Mouse (Mus musculus): ENCODE measurements around the gene Rnf40.

Gene Rnf40

DNA sequence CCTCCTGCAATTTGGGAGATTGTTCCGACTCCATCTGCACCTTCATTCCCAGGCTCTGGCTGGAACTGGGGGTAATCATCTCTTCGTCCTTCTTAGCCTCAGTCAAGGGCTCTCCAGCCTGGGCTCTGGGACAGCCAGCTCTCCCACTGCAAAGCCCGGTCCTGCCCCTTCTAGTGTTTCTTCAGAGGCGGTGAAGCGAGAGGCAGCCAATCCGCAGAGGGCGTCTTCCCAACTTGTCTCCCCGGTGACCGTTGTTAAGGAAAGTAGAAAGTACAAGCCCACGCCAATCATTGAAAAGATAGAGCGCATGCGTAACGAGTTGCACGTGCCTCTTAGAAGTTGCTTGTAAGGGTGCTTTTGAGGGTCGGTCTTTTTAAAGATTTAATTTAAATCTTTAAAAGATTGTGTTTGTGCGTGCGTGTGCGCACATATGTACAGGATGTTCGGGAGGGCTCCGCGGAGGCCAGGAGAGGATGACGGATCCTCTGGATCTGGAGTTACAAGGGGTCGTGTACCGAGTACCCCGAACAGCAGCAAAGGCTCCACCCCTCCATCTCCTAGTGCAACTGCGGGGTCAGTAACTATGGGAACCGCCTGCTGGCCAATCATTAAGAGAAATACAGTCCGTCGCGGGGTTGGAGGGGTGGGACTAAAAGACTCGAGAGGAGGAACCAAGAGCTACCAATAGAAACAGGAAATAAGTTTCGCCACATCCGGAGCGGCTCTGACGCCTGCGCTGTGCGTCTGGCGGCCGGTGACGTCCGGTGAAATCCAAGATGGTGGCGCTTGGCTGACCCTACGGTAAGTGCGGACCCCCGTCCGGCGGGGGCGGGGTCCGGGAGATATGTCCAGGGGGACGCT, at the start of gene Rnf40, which contains the start of gene Ccdc189:
Gene Rnf40 (plus strand): TSS at position 757 of the 861 bp plus-strand sequence.
Gene Ccdc189 (minus strand): TSS at position 585 of the 861 bp plus-strand sequence.
- DNase-seq (ENCODE audit: low spot score in 2 of 2), result peak; percentile 96 to 97

DNA sequence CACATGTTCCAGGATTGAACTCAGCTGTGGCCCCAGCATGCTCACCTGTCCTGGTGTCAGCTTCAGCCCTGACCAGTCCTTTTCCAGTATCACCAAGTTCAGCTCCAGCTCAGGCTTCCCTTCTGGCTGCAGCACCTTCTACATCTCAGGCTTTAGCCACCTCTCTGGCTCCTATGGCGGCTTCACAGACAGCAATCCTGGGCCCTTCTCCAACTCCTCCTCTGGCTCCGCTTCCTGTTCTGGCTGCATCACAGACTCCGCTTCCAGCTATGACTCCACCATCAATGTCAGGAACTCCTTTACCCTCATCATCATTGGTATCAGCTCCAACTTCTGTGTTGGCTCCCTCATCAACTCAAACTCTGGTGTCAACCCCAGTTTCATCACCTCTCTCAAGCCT, 46.9 kb upstream of the Rnf40 start:
- DNase-seq (ENCODE audit: low spot score in 2 of 2), result no peak

- DNase-seq (ENCODE audit: low spot score in 2 of 2), result no peak
These were observed 39.3 kb upstream of the Rnf40 start for GRCm38 (mm10) chr7:127549116-127549835.

GRCm38 (mm10) chr7:127551558-127551957, 37.0 kb upstream of the Rnf40 start:
- DNase-seq (ENCODE audit: low spot score in 2 of 2), result no peak

- no peak for DNase-seq (ENCODE audit: low spot score in 2 of 2)
These were observed 28.0 kb upstream of the Rnf40 start for GRCm38 (mm10) chr7:127560580-127560979.

- DNase-seq (ENCODE audit: low spot score in 2 of 2), result no peak
These were observed 27.2 kb upstream of the Rnf40 start, which contains the start of gene Tmem265 for GRCm38 (mm10) chr7:127561340-127561858. TSS of gene Tmem265 (plus strand) at chr7:127561390.

GRCm38 (mm10) chr7:127564381-127565150, 24.0 kb upstream of the Rnf40 start:
- DNase-seq (ENCODE audit: low spot score in 2 of 2), result no peak

DNA sequence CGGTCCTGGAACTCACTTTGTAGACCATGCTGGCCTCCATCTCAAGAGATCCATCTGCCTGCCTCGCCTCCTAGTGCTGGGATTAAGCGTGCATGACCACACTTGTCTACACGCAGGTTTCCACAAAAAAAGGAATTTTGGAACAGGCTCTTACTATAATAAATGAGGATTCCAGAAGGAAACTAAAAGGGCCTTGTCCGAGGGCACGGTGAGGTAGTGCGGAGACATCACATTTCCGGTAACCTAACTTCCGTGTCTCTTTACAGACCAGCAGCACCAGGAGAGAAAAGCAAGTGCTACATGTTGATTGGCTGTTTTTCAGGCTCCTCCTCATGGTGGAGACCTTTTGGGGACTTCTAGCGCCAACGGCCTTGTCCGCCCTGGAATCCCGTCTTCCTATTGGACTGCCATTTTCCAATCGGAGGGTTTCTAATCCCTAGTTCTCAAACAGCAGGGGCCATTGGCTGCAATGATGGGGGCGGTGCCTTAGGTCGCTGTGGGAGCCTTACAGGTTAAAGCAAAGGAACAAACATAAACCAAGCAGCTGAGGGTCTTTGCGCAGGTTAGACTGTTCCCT, 15.6 kb upstream of the Rnf40 start, which contains the start of gene Phkg2:
Gene Phkg2 (plus strand): TSS at position 446 of the 577 bp plus-strand sequence.
- DNase-seq (ENCODE audit: low spot score in 2 of 2), result peak; percentile 96 to 97

DNA sequence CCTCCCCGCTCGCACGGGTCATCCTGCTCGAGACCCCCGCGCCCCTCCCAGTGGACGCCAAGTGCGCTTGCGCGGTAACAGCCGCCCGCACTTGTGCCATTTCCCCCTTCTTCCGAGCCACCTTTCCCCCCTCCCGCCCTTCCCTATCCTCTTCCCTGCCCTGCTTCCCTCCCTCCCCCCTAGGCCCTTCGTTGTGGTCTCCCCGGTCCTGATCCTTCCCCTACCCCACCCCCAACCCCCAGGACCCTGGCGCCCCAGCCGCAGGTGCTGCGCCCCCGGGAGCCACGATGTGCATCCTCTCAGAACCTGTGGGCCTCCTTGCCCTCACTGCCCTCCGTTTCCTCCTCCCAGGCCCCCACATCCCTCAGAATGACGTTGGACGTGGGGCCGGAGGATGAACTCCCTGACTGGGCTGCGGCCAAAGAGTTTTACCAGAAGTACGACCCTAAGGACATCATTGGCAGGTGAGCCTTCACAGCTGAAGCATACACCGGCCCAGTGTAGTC, 15.0 kb upstream of the Rnf40 start:
- no peak for DNase-seq (ENCODE audit: low spot score in 2 of 2)

GRCm38 (mm10) chr7:127574115-127574514, 14.5 kb upstream of the Rnf40 start:
- DNase-seq (ENCODE audit: low spot score in 2 of 2), result no peak

DNA sequence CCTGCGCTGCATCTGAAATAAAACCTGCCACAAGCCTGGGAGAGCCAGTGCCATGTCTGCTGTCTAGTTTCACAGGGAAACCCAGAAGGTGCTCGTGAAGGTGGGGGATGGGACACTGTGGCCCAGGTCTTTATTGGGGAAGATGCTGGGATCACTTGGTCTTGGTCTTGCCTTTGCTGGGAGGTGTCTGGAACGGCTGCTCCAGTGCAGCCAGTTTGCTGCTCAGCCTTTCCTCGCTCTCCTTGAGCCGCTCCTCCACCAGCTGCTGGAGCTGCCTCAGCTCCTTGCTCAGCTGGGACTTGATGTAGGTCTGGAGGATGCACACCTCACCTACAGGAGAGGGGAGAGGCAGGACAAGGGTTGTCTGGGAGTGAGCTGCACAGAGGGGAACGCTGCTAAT, 5.3 kb upstream of the Rnf40 start:
- DNase-seq (ENCODE audit: low spot score in 2 of 2), result no peak

- no peak for DNase-seq (ENCODE audit: low spot score in 2 of 2)
These were observed 3.5 kb upstream of the Rnf40 start for GRCm38 (mm10) chr7:127585031-127585430.

DNA sequence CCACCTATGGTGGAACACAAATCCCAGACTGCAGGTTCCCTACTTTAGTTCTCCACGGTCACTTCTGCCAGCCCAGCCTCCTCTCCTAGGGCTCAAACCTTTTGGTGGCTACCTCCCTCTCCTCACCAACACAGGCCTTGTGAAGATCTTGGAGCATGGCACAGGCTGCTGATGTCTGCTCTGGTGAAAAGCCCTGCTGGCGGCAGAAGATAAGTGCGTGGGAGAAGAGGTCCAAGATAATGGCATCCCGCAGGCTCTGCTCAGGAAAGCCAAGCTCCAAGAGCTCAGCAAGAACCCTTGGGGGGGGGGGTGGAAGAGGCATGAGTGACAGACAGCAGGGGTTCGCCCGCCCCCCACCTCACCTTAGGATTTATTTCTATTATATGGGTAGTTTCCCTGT, 2.4 kb upstream of the Rnf40 start:
- DNase-seq (ENCODE audit: low spot score in 2 of 2), result peak; percentile 27 to 62

DNA sequence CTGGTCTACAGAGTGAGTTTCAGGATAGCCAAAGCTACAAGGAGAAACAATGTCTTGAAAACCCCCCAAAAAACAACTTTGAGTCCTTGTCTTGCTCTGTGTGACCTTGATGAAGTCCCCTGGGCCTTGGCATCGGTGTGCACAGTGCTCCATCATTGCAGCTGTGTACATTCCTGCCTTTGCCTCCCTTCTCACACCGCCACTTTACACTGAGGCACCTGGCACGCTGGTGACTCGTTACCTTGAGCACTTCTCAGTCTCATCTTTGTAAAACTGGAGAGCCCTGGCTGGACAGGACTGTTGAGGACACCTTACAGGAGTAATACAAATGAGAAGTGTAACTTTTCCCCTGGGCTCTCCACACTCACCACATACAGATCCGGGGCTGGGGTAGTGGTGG, 1.4 kb upstream of the Rnf40 start:
- DNase-seq (ENCODE audit: low spot score in 2 of 2), result no peak

- DNase-seq (ENCODE audit: low spot score in 2 of 2), result no peak
These were observed 334 bp downstream of the Rnf40 start for GRCm38 (mm10) chr7:127588901-127589300.

DNA sequence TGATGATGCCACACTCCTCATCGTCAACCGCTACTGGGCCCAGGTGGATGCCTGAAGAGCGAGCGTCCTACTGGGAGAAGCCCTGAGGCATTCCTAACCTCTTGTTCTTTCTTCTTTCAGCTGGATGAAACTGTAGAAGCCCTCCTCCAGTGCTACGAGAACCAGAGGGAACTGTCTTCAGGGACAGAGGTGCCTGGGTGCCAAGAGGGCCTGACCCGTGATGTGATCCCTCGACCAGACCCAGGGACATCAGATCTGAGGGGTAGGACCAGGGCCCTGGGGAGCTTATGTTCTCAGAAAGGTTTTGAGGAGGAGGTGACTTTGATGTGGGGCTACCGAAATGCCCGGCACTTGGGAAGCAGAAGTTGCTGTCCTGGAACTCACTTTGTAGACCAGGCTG, 1.1 kb downstream of the Rnf40 start:
- DNase-seq (ENCODE audit: low spot score in 2 of 2), result no peak

DNA sequence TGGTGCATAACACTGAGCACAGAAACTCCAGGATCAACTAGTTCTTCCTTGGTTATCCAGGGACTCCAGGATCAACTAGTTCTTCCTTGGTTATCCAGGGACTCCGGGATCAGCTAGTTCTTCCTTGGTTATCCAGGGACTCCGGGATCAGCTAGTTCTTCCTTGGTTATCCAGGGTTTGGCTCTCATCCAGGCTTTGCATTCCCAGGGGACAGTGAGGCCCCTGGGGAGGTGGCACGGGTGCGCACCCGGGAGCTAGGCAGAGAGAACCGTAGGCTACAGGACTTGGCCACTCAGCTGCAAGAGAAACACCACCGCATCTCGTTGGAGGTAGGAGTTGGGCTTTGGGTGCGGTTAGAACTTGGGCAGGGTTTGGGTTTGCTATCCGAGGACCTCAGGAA, 2.5 kb downstream of the Rnf40 start:
- DNase-seq (ENCODE audit: low spot score in 2 of 2), result no peak

DNA sequence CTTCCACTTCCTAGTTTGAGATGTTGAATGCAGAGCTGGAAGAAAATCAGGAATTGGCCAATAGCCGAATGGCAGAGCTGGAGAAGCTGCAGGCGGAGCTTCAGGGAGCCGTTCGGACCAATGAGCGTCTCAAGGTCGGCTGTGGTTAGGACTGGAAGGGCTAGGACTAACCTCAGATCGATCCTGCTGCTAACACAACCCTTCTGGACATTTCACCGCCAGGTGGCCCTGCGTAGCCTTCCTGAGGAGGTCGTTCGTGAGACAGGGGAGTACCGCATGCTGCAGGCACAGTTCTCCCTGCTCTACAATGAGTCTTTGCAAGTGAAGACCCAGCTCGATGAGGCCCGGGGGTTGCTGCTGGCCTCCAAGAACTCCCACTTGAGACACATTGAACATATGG, 4.0 kb downstream of the Rnf40 start:
- DNase-seq (ENCODE audit: low spot score in 2 of 2), result no peak

- DNase-seq (ENCODE audit: low spot score in 2 of 2), result no peak
These were observed 8.2 kb downstream of the Rnf40 start for GRCm38 (mm10) chr7:127596747-127597146.

GRCm38 (mm10) chr7:127600612-127601011, 12.0 kb downstream of the Rnf40 start:
- no peak for DNase-seq (ENCODE audit: low spot score in 2 of 2)

- DNase-seq (ENCODE audit: low spot score in 2 of 2), result no peak
These were observed 13.2 kb downstream of the Rnf40 start for GRCm38 (mm10) chr7:127601735-127602134.
